Mouse (Mus musculus): ENCODE data around the gene Slc38a8. TPM values are rescaled to one million over a fixed set of nuclear protein-coding genes. Genes with fewer than 3 reads are reported as not detected.

Gene Slc38a8
- polyA plus RNA-seq, 1 experiment from 2014 or later = not detected

- Histone ChIP-seq H3K9ac (replicated peaks; ENCODE audit: low read depth, low read length) (no peak overlapping the region), H3K27me3 (ENCODE audit: control insufficient read depth, insufficient read depth, low read length) (peaks cover 7% of the 10 kb centered on the region; the same call in 1 of the 2 replicates), H3K4me3 (ENCODE audit: low read depth, low read length) (no peak overlapping the region), H3K4me1 (ENCODE audit: control insufficient read depth, insufficient read depth, low read length) (no peaks in the 10 kb centered on the region), H3K4me2 (replicated peaks; ENCODE audit: low read depth, low read length) (no peak overlapping the region), H3K27ac (ENCODE audit: low read length) (no peak overlapping the region), H3K9me3 (ENCODE audit: control insufficient read depth, low read depth, low read length) (no peaks in the 10 kb centered on the region), H3K36me3 (ENCODE audit: control insufficient read depth, insufficient read depth, low read length) (no peaks in the 10 kb centered on the region)
- 74% methylated on average over 12 of the region's 12 CpGs for WGBS
- ATAC-seq (ENCODE audit: insufficient number of reproducible peaks, insufficient read depth, low FRiP score, low read depth) = no peak
Measured at GRCm38 (mm10) chr8:119449627-119450026, 51.9 kb downstream of the Slc38a8 start.

- Histone ChIP-seq H3K36me3 (ENCODE audit: control insufficient read depth, insufficient read depth, low read length) (no peaks in the 10 kb centered on the region), H3K27ac (ENCODE audit: low read length) (no peak overlapping the region), H3K9me3 (ENCODE audit: control insufficient read depth, low read depth, low read length) (no peaks in the 10 kb centered on the region), H3K4me1 (ENCODE audit: control insufficient read depth, insufficient read depth, low read length) (no peaks in the 10 kb centered on the region), H3K4me2 (replicated peaks; ENCODE audit: low read depth, low read length) (peak overlapping the region; percentile 99), H3K9ac (replicated peaks; ENCODE audit: low read depth, low read length) (no peak overlapping the region), H3K27me3 (ENCODE audit: control insufficient read depth, insufficient read depth, low read length) (peaks cover 7% of the 10 kb centered on the region; the same call in 1 of the 2 replicates), H3K4me3 (ENCODE audit: low read depth, low read length) (peak overlapping the region; percentile 61)
- WGBS = 4% methylated on average over 17 of the region's 17 CpGs
- ATAC-seq (ENCODE audit: insufficient number of reproducible peaks, insufficient read depth, low FRiP score, low read depth) = no peak
Measured at GRCm38 (mm10) chr8:119447781-119448170, 53.7 kb downstream of the Slc38a8 start.

GRCm38 (mm10) chr8:119446990-119447780, 54.3 kb downstream of the Slc38a8 start:
- WGBS = 1% methylated on average over 62 of the region's 80 CpGs
- no peaks in the 10 kb centered on the region for H3K4me1 ChIP-seq (ENCODE audit: control insufficient read depth, insufficient read depth, low read length)
- H3K4me2 ChIP-seq (replicated peaks; ENCODE audit: low read depth, low read length) = peak overlapping the region; percentile 99
- ATAC-seq (ENCODE audit: insufficient number of reproducible peaks, insufficient read depth, low FRiP score, low read depth) = no peak
- H3K27me3 ChIP-seq (ENCODE audit: control insufficient read depth, insufficient read depth, low read length) = peaks cover 7% of the 10 kb centered on the region; the same call in 1 of the 2 replicates
- H3K27ac ChIP-seq (ENCODE audit: low read length) = no peak overlapping the region
- H3K36me3 ChIP-seq (ENCODE audit: control insufficient read depth, insufficient read depth, low read length) = no peaks in the 10 kb centered on the region
- H3K9ac ChIP-seq (replicated peaks; ENCODE audit: low read depth, low read length) = peak overlapping the region; percentile 45
- H3K4me3 ChIP-seq (ENCODE audit: low read depth, low read length) = peak overlapping the region; percentile 61
- no peaks in the 10 kb centered on the region for H3K9me3 ChIP-seq (ENCODE audit: control insufficient read depth, low read depth, low read length)

GRCm38 (mm10) chr8:119446211-119446989, 55.1 kb downstream of the Slc38a8 start, which contains the start of gene Necab2:
Gene Necab2, plus strand, starts transcription at chr8:119446719.
- no peaks in the 10 kb centered on the region for H3K36me3 ChIP-seq (ENCODE audit: control insufficient read depth, insufficient read depth, low read length)
- no peaks in the 10 kb centered on the region for H3K4me1 ChIP-seq (ENCODE audit: control insufficient read depth, insufficient read depth, low read length)
- WGBS = 3% methylated on average over 45 of the region's 52 CpGs
- H3K4me2 ChIP-seq (replicated peaks; ENCODE audit: low read depth, low read length) = peak within 1 kb of the TSS; percentile 99
- H3K4me3 ChIP-seq (ENCODE audit: low read depth, low read length) = peak within 1 kb of the TSS; percentile 61
- ATAC-seq (ENCODE audit: insufficient number of reproducible peaks, insufficient read depth, low FRiP score, low read depth) = peak; percentile 47; the same call in 1 of the 2 replicates
- H3K9ac ChIP-seq (replicated peaks; ENCODE audit: low read depth, low read length) = peak within 1 kb of the TSS; percentile 45
- peaks cover 7% of the 10 kb centered on the region; the same call in 1 of the 2 replicates for H3K27me3 ChIP-seq (ENCODE audit: control insufficient read depth, insufficient read depth, low read length)
- no peak within 1 kb of the TSS for H3K27ac ChIP-seq (ENCODE audit: low read length)
- H3K9me3 ChIP-seq (ENCODE audit: control insufficient read depth, low read depth, low read length) = no peaks in the 10 kb centered on the region

GRCm38 (mm10) chr8:119442970-119443369, 58.5 kb downstream of the Slc38a8 start:
- 93% methylated on average over 8 of the region's 8 CpGs for WGBS
- no peak overlapping the region for H3K4me2 ChIP-seq (replicated peaks; ENCODE audit: low read depth, low read length)
- H3K27ac ChIP-seq (ENCODE audit: low read length) = no peak overlapping the region
- no peaks in the 10 kb centered on the region for H3K9me3 ChIP-seq (ENCODE audit: control insufficient read depth, low read depth, low read length)
- ATAC-seq (ENCODE audit: insufficient number of reproducible peaks, insufficient read depth, low FRiP score, low read depth) = no peak
- H3K9ac ChIP-seq (replicated peaks; ENCODE audit: low read depth, low read length) = no peak overlapping the region
- no peak overlapping the region for H3K4me3 ChIP-seq (ENCODE audit: low read depth, low read length)
- H3K4me1 ChIP-seq (ENCODE audit: control insufficient read depth, insufficient read depth, low read length) = peaks cover 14% of the 10 kb centered on the region; the same call in 1 of the 2 replicates
- H3K36me3 ChIP-seq (ENCODE audit: control insufficient read depth, insufficient read depth, low read length) = no peaks in the 10 kb centered on the region
- H3K27me3 ChIP-seq (ENCODE audit: control insufficient read depth, insufficient read depth, low read length) = peaks cover 7% of the 10 kb centered on the region; the same call in 1 of the 2 replicates

DNA sequence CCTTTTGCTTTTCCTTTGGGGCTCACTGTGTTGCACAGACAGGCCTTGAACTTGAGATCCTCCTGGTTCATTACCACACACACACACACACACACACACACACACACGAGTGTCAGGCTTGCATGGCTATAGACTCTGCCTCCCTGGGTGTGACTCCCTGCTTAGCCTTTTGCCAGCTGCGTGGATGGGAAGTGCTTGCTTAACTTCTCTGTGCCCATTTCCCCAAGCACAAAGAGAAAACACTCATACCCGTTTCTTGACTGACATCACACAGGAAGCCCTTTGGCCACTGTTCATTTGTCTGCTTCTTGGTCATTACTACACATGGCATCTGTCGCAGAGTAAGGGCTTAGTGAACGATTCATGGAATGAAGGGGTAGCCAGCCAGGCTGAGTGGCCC, 59.5 kb downstream of the Slc38a8 start:
- H3K27me3 ChIP-seq (ENCODE audit: control insufficient read depth, insufficient read depth, low read length) = peaks cover under 1% of the 10 kb centered on the region; the same call in 1 of the 2 replicates
- H3K36me3 ChIP-seq (ENCODE audit: control insufficient read depth, insufficient read depth, low read length) = no peaks in the 10 kb centered on the region
- H3K27ac ChIP-seq (ENCODE audit: low read length) = no peak overlapping the region
- peaks cover 18% of the 10 kb centered on the region for H3K4me1 ChIP-seq (ENCODE audit: control insufficient read depth, insufficient read depth, low read length)
- H3K9me3 ChIP-seq (ENCODE audit: control insufficient read depth, low read depth, low read length) = no peaks in the 10 kb centered on the region
- no peak for ATAC-seq (ENCODE audit: insufficient number of reproducible peaks, insufficient read depth, low FRiP score, low read depth)
- H3K4me3 ChIP-seq (ENCODE audit: low read depth, low read length) = no peak overlapping the region
- no peak overlapping the region for H3K9ac ChIP-seq (replicated peaks; ENCODE audit: low read depth, low read length)
- no peak overlapping the region for H3K4me2 ChIP-seq (replicated peaks; ENCODE audit: low read depth, low read length)
- 71% methylated on average over 5 of the region's 5 CpGs for WGBS

DNA sequence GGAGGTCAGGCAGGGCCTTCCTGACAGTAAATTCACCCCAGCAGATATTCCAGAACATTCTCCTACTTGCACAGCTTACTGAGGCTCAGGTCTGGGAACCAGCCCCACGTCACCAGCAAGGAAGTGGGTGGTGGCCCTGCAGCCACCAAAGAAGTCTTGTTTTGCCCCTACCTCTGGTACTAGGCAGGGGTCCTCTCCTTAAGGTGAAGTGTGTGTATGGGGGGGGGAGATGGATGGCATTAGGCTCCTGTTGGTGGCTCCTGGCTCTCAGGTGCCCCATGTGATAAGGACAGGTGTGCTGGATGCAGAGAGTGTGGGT, 60.6 kb downstream of the Slc38a8 start:
- H3K4me1 ChIP-seq (ENCODE audit: control insufficient read depth, insufficient read depth, low read length) = peaks cover 22% of the 10 kb centered on the region
- H3K27ac ChIP-seq (ENCODE audit: low read length) = no peak overlapping the region
- H3K9ac ChIP-seq (replicated peaks; ENCODE audit: low read depth, low read length) = no peak overlapping the region

DNA sequence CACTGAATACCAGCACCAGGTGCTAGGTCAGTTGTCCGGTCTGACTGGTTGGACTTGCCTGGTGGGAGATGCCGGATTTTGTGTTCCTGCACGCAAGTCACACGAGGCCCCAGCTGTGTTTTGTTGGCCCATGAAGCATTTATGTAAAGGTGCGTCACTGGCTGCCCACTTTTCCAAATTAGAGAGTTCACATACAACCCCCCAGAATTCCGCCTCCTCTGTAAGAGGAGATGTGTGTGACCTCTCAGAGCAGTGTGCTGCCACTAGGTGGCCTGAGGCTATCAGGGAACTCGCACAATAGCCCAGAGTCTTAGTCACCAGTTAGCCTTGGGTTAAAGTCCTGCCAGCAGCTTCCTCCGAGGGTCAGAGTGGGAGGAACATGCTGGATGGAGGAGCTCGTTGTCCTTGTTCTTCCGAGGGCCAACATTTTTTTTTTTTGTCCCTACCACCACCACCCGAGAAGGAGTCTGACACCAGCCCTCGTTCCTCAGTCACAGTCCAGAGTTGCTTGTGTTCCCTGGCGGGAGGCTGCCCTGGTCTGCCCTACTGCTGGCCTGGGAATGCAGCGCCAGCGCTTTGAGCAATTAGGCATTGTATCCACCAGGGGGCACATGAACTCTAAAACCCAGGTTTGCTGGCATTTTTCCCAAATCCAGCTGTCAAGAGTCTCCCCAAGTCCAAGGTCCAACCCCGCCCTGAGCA, 61.1 kb downstream of the Slc38a8 start:
- 16% methylated on average over 16 of the region's 16 CpGs for WGBS
- peak; percentile 43 for ATAC-seq (ENCODE audit: insufficient number of reproducible peaks, insufficient read depth, low FRiP score, low read depth)
- Histone ChIP-seq H3K9ac (replicated peaks; ENCODE audit: low read depth, low read length) (no peak overlapping the region), H3K27me3 (ENCODE audit: control insufficient read depth, insufficient read depth, low read length) (no peaks in the 10 kb centered on the region), H3K4me3 (ENCODE audit: low read depth, low read length) (no peak overlapping the region), H3K27ac (ENCODE audit: low read length) (peak overlapping the region; percentile 0; the same call in 1 of the 2 replicates), H3K36me3 (ENCODE audit: control insufficient read depth, insufficient read depth, low read length) (no peaks in the 10 kb centered on the region), H3K4me1 (ENCODE audit: control insufficient read depth, insufficient read depth, low read length) (peaks cover 22% of the 10 kb centered on the region), H3K4me2 (replicated peaks; ENCODE audit: low read depth, low read length) (peak overlapping the region; percentile 4; the same call in 1 of the 2 replicates), H3K9me3 (ENCODE audit: control insufficient read depth, low read depth, low read length) (no peaks in the 10 kb centered on the region)

More for the DNA sequence above, 60.6 kb downstream of the Slc38a8 start:
- Histone ChIP-seq H3K27me3 (ENCODE audit: control insufficient read depth, insufficient read depth, low read length) (no peaks in the 10 kb centered on the region), H3K4me3 (ENCODE audit: low read depth, low read length) (no peak overlapping the region), H3K9me3 (ENCODE audit: control insufficient read depth, low read depth, low read length) (no peaks in the 10 kb centered on the region), H3K4me2 (replicated peaks; ENCODE audit: low read depth, low read length) (no peak overlapping the region), H3K36me3 (ENCODE audit: control insufficient read depth, insufficient read depth, low read length) (no peaks in the 10 kb centered on the region)
- peak; percentile 37 for ATAC-seq (ENCODE audit: insufficient number of reproducible peaks, insufficient read depth, low FRiP score, low read depth)
- 43% methylated on average over 1 of the region's 1 CpGs for WGBS

Measured in stomach, embryonic 14.5 days (tissue).